Mouse (Mus musculus): ENCODE measurements around the gene Dad1.
"Not testable (repeated sequence)": the region's sequence is repeated elsewhere in the genome, so short reads cannot be mapped to it uniquely, and the experiment has no call there.

The Dad1 gene

GRCm38 (mm10) chr14:54246232-54246631 lies 7.7 kb downstream of the Dad1 start:
- no peak for DNase-seq (ENCODE audit: low read depth)

GRCm38 (mm10) chr14:54244183-54244582 lies 9.7 kb downstream of the Dad1 start:
- no peak for DNase-seq (ENCODE audit: low read depth)

GRCm38 (mm10) chr14:54240542-54240941 lies 13.4 kb downstream of the Dad1 start:
- no peak for DNase-seq (ENCODE audit: low read depth)

- peak; percentile 60 for DNase-seq (ENCODE audit: low read depth)
These were observed 14.7 kb downstream of the Dad1 start for GRCm38 (mm10) chr14:54239002-54239736.

GRCm38 (mm10) chr14:54236881-54237280 lies 17.0 kb downstream of the Dad1 start:
- no peak for DNase-seq (ENCODE audit: low read depth)

GRCm38 (mm10) chr14:54235825-54236540 lies 17.9 kb downstream of the Dad1 start:
- no peak for DNase-seq (ENCODE audit: low read depth)

- no peak for DNase-seq (ENCODE audit: low read depth)
These were observed 19.5 kb downstream of the Dad1 start for GRCm38 (mm10) chr14:54234231-54235040.

GRCm38 (mm10) chr14:54233559-54234143 lies 20.3 kb downstream of the Dad1 start:
- DNase-seq (ENCODE audit: low read depth), result no peak

- DNase-seq (ENCODE audit: low read depth), result no peak
These were observed 20.9 kb downstream of the Dad1 start for GRCm38 (mm10) chr14:54232811-54233558.

- no peak for DNase-seq (ENCODE audit: low read depth)
These were observed 21.8 kb downstream of the Dad1 start for GRCm38 (mm10) chr14:54232143-54232542.

- no peak for DNase-seq (ENCODE audit: low read depth)
These were observed 22.5 kb downstream of the Dad1 start for GRCm38 (mm10) chr14:54231176-54231956.

- DNase-seq (ENCODE audit: low read depth), result no peak
These were observed 23.2 kb downstream of the Dad1 start for GRCm38 (mm10) chr14:54230638-54231150.

- DNase-seq (ENCODE audit: low read depth), result not testable (repeated sequence)
These were observed 24.1 kb downstream of the Dad1 start for GRCm38 (mm10) chr14:54229849-54230248.

GRCm38 (mm10) chr14:54228933-54229713 lies 24.8 kb downstream of the Dad1 start:
- DNase-seq (ENCODE audit: low read depth), result no peak

GRCm38 (mm10) chr14:54228501-54228900 lies 25.4 kb downstream of the Dad1 start:
- DNase-seq (ENCODE audit: low read depth), result no peak

- peak; percentile 50 for DNase-seq (ENCODE audit: low read depth)
These were observed 25.9 kb downstream of the Dad1 start for GRCm38 (mm10) chr14:54227911-54228451.

GRCm38 (mm10) chr14:54226911-54227811 lies 26.7 kb downstream of the Dad1 start:
- DNase-seq (ENCODE audit: low read depth), result peak; percentile 63

GRCm38 (mm10) chr14:54225725-54226124 lies 28.2 kb downstream of the Dad1 start:
- no peak for DNase-seq (ENCODE audit: low read depth)

Measured in fibroblast of lung, adult 2 months (primary cell).